Mouse (Mus musculus): ENCODE measurements around the gene Cntnap3.

DNA sequence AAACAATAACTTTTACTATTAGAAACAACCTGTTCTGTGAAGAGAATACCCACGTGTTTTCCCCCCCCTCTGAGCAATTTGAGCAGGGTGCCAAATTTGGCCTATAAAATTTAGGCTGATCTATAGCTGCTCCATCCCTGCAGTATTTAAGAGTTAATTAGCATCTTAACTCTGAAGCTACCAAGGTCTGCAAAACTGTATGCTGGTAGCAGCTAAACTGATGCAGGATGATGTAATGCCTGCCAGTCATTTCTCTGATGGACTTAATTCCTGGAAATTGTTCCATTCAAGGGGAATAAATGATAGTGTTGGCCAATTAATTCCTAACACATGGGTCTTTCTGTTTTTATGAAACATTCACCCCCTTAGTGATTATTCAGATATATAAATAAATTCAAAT lies 623 bp downstream of the Cntnap3 start:
- TF ChIP-seq GATA1 (IDR thresholded peaks at IDR 0.05; ENCODE audit: borderline replicate concordance, low read length) (no peak), FLI1 (IDR thresholded peaks at IDR 0.05; ENCODE audit: low read length) (no peak)
